Mouse (Mus musculus): ENCODE results near the gene Dip2b.

Dip2b gene

GRCm38 (mm10) chr15:100038470-100038971 lies at the start of gene Dip2b:
TSS of gene Dip2b (plus strand) at chr15:100038664.
- DNase-seq (ENCODE audit: low read depth, low spot score): no peak

- DNase-seq (ENCODE audit: low read depth, low spot score): no peak
These were observed 45.4 kb upstream of the Dip2b start for GRCm38 (mm10) chr15:99993100-99993499.

- DNase-seq (ENCODE audit: low read depth, low spot score): no peak
These were observed 41.2 kb upstream of the Dip2b start for GRCm38 (mm10) chr15:99997114-99997804.

DNA sequence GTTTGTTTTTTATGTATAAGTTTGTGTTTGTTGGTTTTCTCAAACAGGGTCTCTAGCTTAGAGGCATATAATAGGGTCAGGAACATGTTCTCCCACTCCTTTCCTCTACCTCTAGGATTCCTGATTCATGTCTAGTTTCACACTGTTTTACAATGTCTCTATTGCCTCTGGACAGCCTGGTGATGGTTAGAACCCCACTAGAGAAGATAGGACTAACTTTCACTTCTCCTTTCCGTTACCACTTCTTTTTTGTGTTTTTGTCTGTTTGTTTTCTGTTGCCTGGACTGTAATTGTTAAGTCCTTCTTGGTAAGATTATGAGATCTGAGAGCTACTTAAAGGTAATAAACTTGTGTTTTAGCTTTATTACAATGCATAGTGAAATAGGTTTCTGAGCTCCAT lies 39.1 kb upstream of the Dip2b start:
- DNase-seq (ENCODE audit: low read depth, low spot score): no peak

- DNase-seq (ENCODE audit: low read depth, low spot score): no peak
These were observed 33.7 kb upstream of the Dip2b start for GRCm38 (mm10) chr15:100004677-100005273.

DNA sequence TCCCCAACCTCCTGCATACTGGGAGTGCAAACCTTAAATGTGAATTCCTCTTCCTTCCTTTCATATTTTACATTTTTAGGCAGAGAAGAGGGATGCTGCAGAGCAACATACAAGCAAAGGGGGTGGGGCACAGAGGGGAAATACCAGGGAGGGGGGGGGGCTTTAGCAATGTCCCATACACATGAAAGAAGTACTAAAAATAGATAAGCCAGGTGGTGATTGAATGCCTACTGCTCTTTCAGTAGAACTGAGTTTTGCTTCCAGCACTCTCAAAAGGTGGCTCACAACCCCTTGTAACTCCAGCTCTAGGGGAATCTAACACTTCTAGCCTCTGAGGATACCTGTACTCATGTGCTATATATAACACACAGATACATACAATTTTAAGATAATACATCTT lies 32.3 kb upstream of the Dip2b start:
- no peak for DNase-seq (ENCODE audit: low read depth, low spot score)

GRCm38 (mm10) chr15:100018280-100018899 lies 20.1 kb upstream of the Dip2b start:
- no peak for DNase-seq (ENCODE audit: low read depth, low spot score)

DNA sequence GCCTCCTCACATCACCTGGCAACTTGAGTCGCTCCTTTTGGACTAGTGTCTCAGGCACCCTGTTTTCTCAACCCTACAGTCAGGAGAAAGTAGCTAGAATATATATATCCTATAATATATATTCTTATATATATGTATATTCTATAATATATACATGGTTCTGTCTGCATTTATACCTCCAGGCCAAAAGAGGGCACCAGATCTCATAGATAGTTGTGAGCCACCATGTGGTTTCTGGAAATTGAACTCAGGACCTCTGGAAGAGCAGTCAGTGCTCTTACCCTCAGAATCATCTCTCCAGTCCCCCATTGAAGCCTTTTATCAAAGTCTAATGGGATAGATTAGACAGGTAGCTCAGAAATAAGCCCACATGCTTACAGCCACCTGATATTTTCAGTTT lies 17.3 kb upstream of the Dip2b start:
- no peak for DNase-seq (ENCODE audit: low read depth, low spot score)

DNA sequence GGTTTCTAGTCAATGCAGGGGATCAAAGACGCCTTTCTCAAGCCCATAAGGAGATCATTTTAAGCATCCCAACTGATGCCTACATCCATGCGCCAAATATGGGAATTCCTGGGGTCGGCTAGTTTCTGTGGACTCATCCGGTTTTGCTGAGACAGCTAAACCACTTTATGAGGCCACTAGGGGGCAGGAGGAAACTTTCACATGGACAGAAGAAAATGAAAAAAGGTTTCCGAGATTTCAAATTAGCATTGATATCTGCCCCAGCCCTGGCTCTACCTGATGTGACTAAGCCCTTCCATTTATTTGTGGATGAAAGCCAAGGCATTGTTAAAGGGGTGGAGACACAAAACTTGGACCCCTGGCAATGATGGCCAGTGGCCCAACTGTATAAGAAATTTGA lies 15.5 kb upstream of the Dip2b start:
- DNase-seq (ENCODE audit: low read depth, low spot score): no peak

- no peak for DNase-seq (ENCODE audit: low read depth, low spot score)
These were observed 13.2 kb upstream of the Dip2b start for GRCm38 (mm10) chr15:100025076-100025834.

DNA sequence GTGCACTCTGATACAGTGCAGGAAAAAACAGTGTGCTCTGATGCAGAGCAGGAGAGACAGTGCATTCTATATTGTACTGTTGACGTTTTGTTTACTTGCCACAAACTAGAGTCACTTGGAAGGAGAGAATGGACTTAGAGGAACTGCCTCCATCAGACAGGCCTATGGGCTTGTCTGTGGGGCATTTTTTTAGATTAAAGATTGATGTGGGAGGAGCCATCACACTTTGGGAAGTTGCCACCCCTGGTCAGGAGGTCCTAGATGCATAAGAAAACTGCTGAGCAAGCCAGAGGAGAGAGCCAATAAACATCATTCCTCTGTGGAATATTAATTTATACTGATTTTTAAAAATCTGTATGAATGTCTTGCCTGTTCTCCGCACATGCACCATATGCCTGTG lies 10.3 kb upstream of the Dip2b start:
- DNase-seq (ENCODE audit: low read depth, low spot score): no peak

DNA sequence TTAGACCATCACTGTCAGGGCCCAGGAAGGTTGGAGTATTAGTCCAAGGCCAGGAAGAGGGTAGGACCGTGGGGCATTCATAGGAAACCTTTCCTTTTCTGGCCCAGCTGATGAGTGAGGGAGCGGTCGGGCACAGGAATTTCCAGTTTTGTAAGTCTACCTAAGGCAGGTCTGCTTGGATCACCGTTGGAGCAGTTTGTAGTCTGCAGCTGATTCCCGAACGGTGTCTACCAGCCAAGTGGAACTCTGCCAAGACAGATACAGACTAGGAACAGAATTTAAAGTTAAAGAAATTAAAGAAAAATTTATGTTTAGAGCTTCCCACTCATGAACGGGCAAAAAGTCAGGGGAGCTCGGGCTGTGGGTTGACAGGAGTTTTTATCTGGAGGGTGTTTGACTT lies 9.0 kb upstream of the Dip2b start:
- DNase-seq (ENCODE audit: low read depth, low spot score): no peak

- DNase-seq (ENCODE audit: low read depth, low spot score): peak; percentile 81
These were observed 8.6 kb upstream of the Dip2b start for GRCm38 (mm10) chr15:100029900-100030299.

GRCm38 (mm10) chr15:100032546-100032945 lies 5.9 kb upstream of the Dip2b start:
- DNase-seq (ENCODE audit: low read depth, low spot score): no peak

GRCm38 (mm10) chr15:100039001-100039701 lies 687 bp downstream of the Dip2b start:
- DNase-seq (ENCODE audit: low read depth, low spot score): no peak

- DNase-seq (ENCODE audit: low read depth, low spot score): no peak
These were observed 2.2 kb downstream of the Dip2b start for GRCm38 (mm10) chr15:100040541-100041266.

- no peak for DNase-seq (ENCODE audit: low read depth, low spot score)
These were observed 3.0 kb downstream of the Dip2b start for GRCm38 (mm10) chr15:100041267-100042047.

GRCm38 (mm10) chr15:100042048-100042400 lies 3.6 kb downstream of the Dip2b start:
- no peak for DNase-seq (ENCODE audit: low read depth, low spot score)

DNA sequence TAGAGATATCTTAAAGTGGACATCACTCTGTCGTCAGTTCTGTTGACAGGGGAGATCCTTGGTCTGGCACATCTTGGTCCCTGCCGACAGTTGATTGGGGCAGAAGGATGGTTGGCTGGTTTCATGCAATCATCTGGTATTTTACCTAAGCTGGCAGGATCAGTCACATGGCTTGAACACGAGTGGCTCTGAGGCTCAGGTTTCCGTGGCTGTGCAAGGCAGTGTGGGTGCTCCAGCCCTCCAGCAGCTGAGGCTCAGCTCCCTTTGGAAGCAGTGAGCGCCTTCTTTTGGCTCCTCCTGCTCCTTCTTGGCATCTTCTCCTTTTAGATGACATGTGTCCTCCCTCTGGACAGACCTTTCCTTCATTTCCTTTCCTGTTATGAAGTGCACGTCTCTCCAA lies 7.1 kb downstream of the Dip2b start:
- DNase-seq (ENCODE audit: low read depth, low spot score): no peak

GRCm38 (mm10) chr15:100049496-100050087 lies 11.1 kb downstream of the Dip2b start:
- no peak for DNase-seq (ENCODE audit: low read depth, low spot score)
